Mouse (Mus musculus) embryonic facial prominence, embryonic 14.5 days (tissue): ENCODE measurements at regions not wholly inside any gene's neighbourhood (a gene's known extent, or its start where the extent isn't known, plus 50 kb on each side); places are given as distances from the start of the nearest gene placed in this dataset.

Experiments used
- ATAC-seq: fragments of 200-750 bp; cut with Nextera tagmentation; 2 replicates; pipeline ENCODE4 v1.8.0; 2017; ENCODE audit warnings: low read depth, moderate number of reproducible peaks, moderate TSS enrichment
- DNase-seq: peaks from one replicate; pipeline ENCODE4 v3.0.0-alpha.2; 2015; ENCODE audit warnings: low spot score
- H3K27ac ChIP-seq: fragments of 300-500 bp; sonication (generic); replicated peaks from 2 replicates; pipeline ENCODE4 v1.5.1; 2014; ENCODE audit warnings: low read depth, mild to moderate bottlenecking, low read length, moderate library complexity
- H3K27me3 ChIP-seq: fragments of 300-500 bp; sonication (generic); replicated peaks from 2 replicates; pipeline ENCODE4 v1.6.1; 2014; ENCODE audit warnings: low read length; ENCODE audit not compliant: control insufficient read depth, insufficient read depth
- H3K36me3 ChIP-seq: fragments of 300-500 bp; sonication (generic); 2 replicates; pipeline ENCODE4 v1.6.1; 2014; ENCODE audit warnings: low read length, mixed read lengths; ENCODE audit not compliant: control insufficient read depth, insufficient read depth
- H3K4me1 ChIP-seq: fragments of 300-500 bp; sonication (generic); 2 replicates; pipeline ENCODE4 v1.6.1; 2014; ENCODE audit warnings: antibody characterized with exemption, low read length; ENCODE audit not compliant: control insufficient read depth, insufficient read depth
- H3K4me2 ChIP-seq: fragments of 300-500 bp; sonication (generic); 2 replicates; pipeline ENCODE4 v1.6.1; 2014; ENCODE audit warnings: low read depth, mild to moderate bottlenecking, low read length, moderate library complexity, mixed read lengths
- H3K4me3 ChIP-seq: fragments of 300-500 bp; sonication (generic); 2 replicates; pipeline ENCODE4 v1.5.1; 2014; ENCODE audit warnings: low read depth, mild to moderate bottlenecking, low read length
- H3K9ac ChIP-seq: fragments of 300-500 bp; sonication (generic); 2 replicates; pipeline ENCODE4 v1.6.1; 2014; ENCODE audit warnings: low read depth, mild to moderate bottlenecking, low read length, moderate library complexity, mixed read lengths
- H3K9me3 ChIP-seq: fragments of 300-500 bp; sonication (generic); 2 replicates; pipeline ENCODE4 v1.6.1; 2016; ENCODE audit warnings: low read length; ENCODE audit not compliant: control insufficient read depth
- WGBS: fragments of 180-500 bp; shearing (Covaris S2); extraction: QIAGEN DNeasy Blood & Tissue Kit; methylation state at CpG from one replicate; pipeline ENCODE4 v1.1.7; 2014; 5-methylcytosine and 5-hydroxymethylcytosine counted together

- DNase-seq = no peak
- Histone ChIP-seq H3K36me3 (no peaks in the 10 kb centered on the region), H3K27ac (no peak overlapping the region), H3K4me1 (no peaks in the 10 kb centered on the region), H3K27me3 (no peaks in the 10 kb centered on the region), H3K9me3 (no peaks in the 10 kb centered on the region), H3K4me3 (no peak overlapping the region), H3K9ac (no peak overlapping the region), H3K4me2 (no peak overlapping the region)
- 65% methylated on average over 2 of the region's 2 CpGs for WGBS
- ATAC-seq = no peak
Observed at GRCm38 (mm10) chrX:69028650-69029049, 135.8 kb upstream of the Gm6812 start.

- no peak overlapping the region for H3K27ac ChIP-seq
- no peaks in the 10 kb centered on the region for H3K36me3 ChIP-seq
- DNase-seq (peak; percentile 2), ATAC-seq (no peak)
- no peak overlapping the region for H3K9ac ChIP-seq
- no peak overlapping the region for H3K4me3 ChIP-seq
- H3K27me3 ChIP-seq = no peaks in the 10 kb centered on the region
- no peak overlapping the region for H3K4me2 ChIP-seq
- 57% methylated on average over 2 of the region's 2 CpGs for WGBS
- H3K4me1 ChIP-seq = no peaks in the 10 kb centered on the region
- H3K9me3 ChIP-seq = no peaks in the 10 kb centered on the region
Observed at GRCm38 (mm10) chrX:69009190-69009589, 116.3 kb upstream of the Gm6812 start.

- H3K27ac ChIP-seq = no peak overlapping the region
- no peaks in the 10 kb centered on the region for H3K9me3 ChIP-seq
- 79% methylated on average over 4 of the region's 4 CpGs for WGBS
- H3K4me2 ChIP-seq = no peak overlapping the region
- H3K9ac ChIP-seq = no peak overlapping the region
- no peaks in the 10 kb centered on the region for H3K4me1 ChIP-seq
- H3K36me3 ChIP-seq = no peaks in the 10 kb centered on the region
- no peaks in the 10 kb centered on the region for H3K27me3 ChIP-seq
- DNase-seq (no peak), ATAC-seq (no peak)
- no peak overlapping the region for H3K4me3 ChIP-seq
Observed at GRCm38 (mm10) chrX:69007986-69008385, 115.1 kb upstream of the Gm6812 start.
